In genomic region chr3:49699951-49700350, GRCm38 (mm10) we compare ENCODE assay signal across 31 mouse cellular contexts. TPM values are rescaled to one million over a fixed set of nuclear protein-coding genes. Genes with fewer than 3 reads are reported as not detected.
DNase-seq lines count a peak whose midpoint lies in the region; ATAC-seq lines count a peak whose summit lies in the region.
"Had no signal": no experiment of that assay in that cellular context is flagged by ENCODE, and none has a peak within 500 bp of the region (broad histone marks: within the 10 kb centered on the region; RNA-seq: fewer than 3 reads in every experiment).

No protein-coding gene starts in this region.

- no peaks in the 10 kb centered on the region for H3K4me1 ChIP-seq in embryonic facial prominence, embryonic 14.5 days (ENCODE audit: control insufficient read depth, insufficient read depth, low read length)
- no peaks in the 10 kb centered on the region for H3K4me1 ChIP-seq in embryonic facial prominence, embryonic 10.5 days
- H3K4me1 ChIP-seq in limb, embryonic 10.5 days: no peaks in the 10 kb centered on the region
- H3K4me1 ChIP-seq: embryonic facial prominence, embryonic 13.5 days; heart, embryonic 10.5 days; heart, embryonic 13.5 days had no signal

- no peak for ATAC-seq in embryonic facial prominence, embryonic 14.5 days (ENCODE audit: low read depth)
- ATAC-seq: forebrain, embryonic 13.5 days; forebrain, embryonic 16.5 days; hindbrain, postnatal 0 days; inflammation-experienced regulatory T-cells, adult 6 months; intestine, embryonic 16.5 days; Patski had no signal

- WGBS in embryonic facial prominence, embryonic 14.5 days: 23% methylated on average over 2 of the region's 2 CpGs
- 36% methylated on average over 2 of the region's 2 CpGs for WGBS in embryonic facial prominence, embryonic 10.5 days
- 49% methylated on average over 2 of the region's 2 CpGs for WGBS in limb, embryonic 10.5 days

- H3K27ac ChIP-seq in embryonic facial prominence, embryonic 14.5 days (replicated peaks; ENCODE audit: low read depth, low read length): no peak overlapping the region
- H3K27ac ChIP-seq in embryonic facial prominence, embryonic 10.5 days (replicated peaks): no peak overlapping the region
- H3K27ac ChIP-seq in limb, embryonic 10.5 days: no peak overlapping the region
- H3K27ac ChIP-seq: embryonic facial prominence, embryonic 13.5 days; forebrain, embryonic 10.5 days; forebrain, embryonic 13.5 days; heart, adult 2 months; heart, embryonic 10.5 days; heart, embryonic 13.5 days; hindbrain, embryonic 14.5 days; hindbrain, postnatal 0 days had no signal

- no peaks in the 10 kb centered on the region for H3K9me3 ChIP-seq in embryonic facial prominence, embryonic 14.5 days (ENCODE audit: control insufficient read depth, low read length)
- no peaks in the 10 kb centered on the region for H3K9me3 ChIP-seq in embryonic facial prominence, embryonic 10.5 days
- no peaks in the 10 kb centered on the region for H3K9me3 ChIP-seq in limb, embryonic 10.5 days (replicated peaks)
- H3K9me3 ChIP-seq: embryonic facial prominence, embryonic 13.5 days; forebrain, embryonic 10.5 days; forebrain, embryonic 13.5 days; heart, embryonic 10.5 days; heart, embryonic 13.5 days had no signal

- no peak overlapping the region for H3K9ac ChIP-seq in embryonic facial prominence, embryonic 14.5 days (ENCODE audit: low read depth, low read length)
- H3K9ac ChIP-seq: embryonic facial prominence, embryonic 13.5 days; forebrain, embryonic 13.5 days; heart, embryonic 13.5 days; hindbrain, embryonic 14.5 days had no signal

- DNase-seq in embryonic facial prominence, embryonic 14.5 days (ENCODE audit: low spot score): peak; percentile 4
- DNase-seq in embryonic facial prominence, embryonic 10.5 days (ENCODE audit: low spot score): no peak
- DNase-seq in R1 (ENCODE audit: low read depth, low spot score): peak; percentile 32
- DNase-seq in embryo, embryonic 10.5 days (ENCODE audit: low spot score): peak; percentile 37
- peak; percentile 7 for DNase-seq in forelimb bud, embryonic 11.5 days (ENCODE audit: low read depth, low spot score)
- DNase-seq in frontal cortex, postnatal 25 days (ENCODE audit: low spot score in 2 of 2): no peak
- no peak for DNase-seq in limb, embryonic 10.5 days (ENCODE audit: low spot score)
- DNase-seq: adrenal gland, adult 2 months; adrenal gland, postnatal 14 days; B cell, adult 2 months; cerebellum, adult 11-12 months; cerebellum, adult 8-10 months; cerebellum, postnatal 10 days; cerebellum, postnatal 36 days; gastrocnemius, postnatal 25 days; heart, adult 2 months; heart, postnatal 14 days; heart, postnatal 4 days had no signal

- H3K4me2 ChIP-seq in embryonic facial prominence, embryonic 14.5 days (ENCODE audit: low read depth, low read length): no peak overlapping the region
- H3K4me2 ChIP-seq: embryonic facial prominence, embryonic 13.5 days; forebrain, embryonic 13.5 days; heart, embryonic 13.5 days; hindbrain, embryonic 14.5 days had no signal

- H3K4me3 ChIP-seq in embryonic facial prominence, embryonic 14.5 days (ENCODE audit: low read depth, low read length): no peak overlapping the region
- H3K4me3 ChIP-seq in embryonic facial prominence, embryonic 10.5 days: no peak overlapping the region
- H3K4me3 ChIP-seq in limb, embryonic 10.5 days: no peak overlapping the region
- H3K4me3 ChIP-seq: embryonic facial prominence, embryonic 13.5 days; forebrain, embryonic 10.5 days; forebrain, embryonic 13.5 days; heart, adult 2 months; heart, embryonic 10.5 days; heart, embryonic 13.5 days had no signal

- H3K27me3 ChIP-seq in embryonic facial prominence, embryonic 14.5 days (replicated peaks; ENCODE audit: control insufficient read depth, insufficient read depth, low read length): no peaks in the 10 kb centered on the region
- H3K27me3 ChIP-seq in embryonic facial prominence, embryonic 10.5 days (replicated peaks; ENCODE audit: low read depth, poor library complexity, severe bottlenecking): no peaks in the 10 kb centered on the region
- H3K27me3 ChIP-seq in limb, embryonic 10.5 days (ENCODE audit: low read depth, poor library complexity, severe bottlenecking): no peaks in the 10 kb centered on the region
- H3K27me3 ChIP-seq: CH12.LX; embryonic facial prominence, embryonic 13.5 days; forebrain, embryonic 13.5 days; heart, embryonic 13.5 days; Patski had no signal

- H3K36me3 ChIP-seq in embryonic facial prominence, embryonic 14.5 days (ENCODE audit: control insufficient read depth, insufficient read depth, low read length): no peaks in the 10 kb centered on the region
- H3K36me3 ChIP-seq in embryonic facial prominence, embryonic 10.5 days (replicated peaks): no peaks in the 10 kb centered on the region
- H3K36me3 ChIP-seq in limb, embryonic 10.5 days: no peaks in the 10 kb centered on the region
- H3K36me3 ChIP-seq: embryonic facial prominence, embryonic 13.5 days; forebrain, embryonic 10.5 days; G1E; heart, embryonic 10.5 days; heart, embryonic 13.5 days had no signal

RNA-seq across cellular contexts. Expression of gene Pcdh18, which starts 57.2 kb away (rescaled TPM):
- polyA plus RNA-seq in embryonic facial prominence, embryonic 14.5 days (2014; fragmentation: Nextera tagmentation; extraction: Ambion mirVana): 82.4 and 98.9 TPM in 2 replicates
- 73.7 and 82.8 TPM in 2 replicates for polyA plus RNA-seq in embryonic facial prominence, embryonic 10.5 days (2016; fragmentation: Nextera tagmentation; extraction: Ambion mirVana)
- 82.3 and 114 TPM in 2 replicates for polyA plus RNA-seq in limb, embryonic 10.5 days (2016; fragmentation: Nextera tagmentation; extraction: Ambion mirVana)
- polyA plus RNA-seq: G1E; inflammation-experienced regulatory T-cells, adult 6 months had no signal

Comparison
In these comparisons a context has a peak if more than half of its experiments do, and no peak if none do; other contexts are left out.
1. DNase-seq: peak in embryonic facial prominence, embryonic 14.5 days (single experiment), R1 (single experiment), embryo, embryonic 10.5 days (single experiment) and forelimb bud, embryonic 11.5 days (single experiment); none in embryonic facial prominence, embryonic 10.5 days (single experiment), frontal cortex, postnatal 25 days (0 of 2) and limb, embryonic 10.5 days (single experiment).